Mouse (Mus musculus) limb, embryonic 11.5 days (tissue): ENCODE results near the gene Cfdp1. TPM values are rescaled to one million over a fixed set of nuclear protein-coding genes. Genes with fewer than 3 reads are reported as not detected.

Experiments used
- ATAC-seq: fragments of 200-750 bp; cut with Nextera tagmentation; 2 replicates; pipeline ENCODE4 v1.8.0; 2017; ENCODE audit warnings: low read depth; ENCODE audit not compliant: insufficient number of reproducible peaks, low FRiP score, low TSS enrichment
- DNase-seq: peaks from one replicate; pipeline ENCODE4 v3.0.0-alpha.2; 2015; ENCODE audit warnings: low spot score
- H3K27ac ChIP-seq: fragments of 300-500 bp; sonication (generic); replicated peaks from 2 replicates; pipeline ENCODE4 v1.5.1; 2014; ENCODE audit warnings: low read depth, mild to moderate bottlenecking, low read length
- H3K27me3 ChIP-seq: fragments of 300-500 bp; sonication (generic); 2 replicates; pipeline ENCODE4 v1.6.1; 2014; ENCODE audit warnings: mild to moderate bottlenecking, low read length, mixed read lengths; ENCODE audit not compliant: control insufficient read depth, insufficient read depth
- H3K36me3 ChIP-seq: fragments of 300-500 bp; sonication (generic); 2 replicates; pipeline ENCODE4 v1.6.1; 2014; ENCODE audit warnings: mild to moderate bottlenecking, low read length, moderate library complexity, mixed read lengths; ENCODE audit not compliant: control insufficient read depth, insufficient read depth
- H3K4me1 ChIP-seq: fragments of 300-500 bp; sonication (generic); 2 replicates; pipeline ENCODE4 v1.6.1; 2014; ENCODE audit warnings: low read length, mixed read lengths; ENCODE audit not compliant: control insufficient read depth, insufficient read depth
- H3K4me2 ChIP-seq: fragments of 300-500 bp; sonication (generic); 2 replicates; pipeline ENCODE4 v1.6.1; 2014; ENCODE audit warnings: low read depth, mild to moderate bottlenecking, moderate library complexity; ENCODE audit not compliant: severe bottlenecking
- H3K4me3 ChIP-seq: fragments of 300-500 bp; sonication (generic); 2 replicates; pipeline ENCODE4 v1.5.1; 2014; ENCODE audit warnings: low read depth, low read length
- H3K9ac ChIP-seq: fragments of 300-500 bp; sonication (generic); 2 replicates; pipeline ENCODE4 v1.6.1; 2014; ENCODE audit warnings: mild to moderate bottlenecking, low read length
- H3K9me3 ChIP-seq: fragments of 300-500 bp; sonication (generic); 2 replicates; pipeline ENCODE4 v1.6.1; 2016; ENCODE audit warnings: low read length; ENCODE audit not compliant: control insufficient read depth
- WGBS: fragments of 180-500 bp; shearing (Covaris S2); extraction: QIAGEN DNeasy Blood & Tissue Kit; methylation state at CpG from one replicate; pipeline ENCODE4 v1.1.7; 2014; 5-methylcytosine and 5-hydroxymethylcytosine counted together
- polyA plus RNA-seq: library from polyadenylated mRNA; unstranded; fragments of >200 nt; fragmentation: Nextera tagmentation; extraction: Ambion mirVana; gene quantifications from 2 replicates; pipeline ENCODE4 v1.2.1, GENCODE M21; 2014

Cfdp1 gene
- polyA plus RNA-seq, 1 experiment from 2014 or later: 268 TPM

- DNase-seq: no peak
- no peaks in the 10 kb centered on the region for H3K4me1 ChIP-seq
- 94% methylated on average over 6 of the region's 6 CpGs for WGBS
Observed at GRCm38 (mm10) chr8:111775766-111776165, 78.3 kb downstream of the Cfdp1 start.

GRCm38 (mm10) chr8:111773476-111773875 is 80.6 kb downstream of the Cfdp1 start:
- Histone ChIP-seq H3K4me1 (peaks cover 13% of the 10 kb centered on the region), H3K36me3 (peaks cover 11% of the 10 kb centered on the region; the same call in 1 of the 2 replicates), H3K27ac (no peak overlapping the region), H3K9me3 (no peaks in the 10 kb centered on the region), H3K9ac (no peak overlapping the region), H3K27me3 (no peaks in the 10 kb centered on the region), H3K4me2 (no peak overlapping the region), H3K4me3 (no peak overlapping the region)
- no peak for ATAC-seq
- 93% methylated on average over 5 of the region's 5 CpGs for WGBS
- no peak for DNase-seq

More at GRCm38 (mm10) chr8:111775766-111776165, 78.3 kb downstream of the Cfdp1 start:
- no peak overlapping the region for H3K4me3 ChIP-seq
- ATAC-seq: no peak
- no peaks in the 10 kb centered on the region for H3K9me3 ChIP-seq
- no peak overlapping the region for H3K4me2 ChIP-seq
- H3K27me3 ChIP-seq: no peaks in the 10 kb centered on the region
- no peak overlapping the region for H3K27ac ChIP-seq
- peaks cover 11% of the 10 kb centered on the region; the same call in 1 of the 2 replicates for H3K36me3 ChIP-seq
- H3K9ac ChIP-seq: no peak overlapping the region

GRCm38 (mm10) chr8:111773057-111773456 is 81.0 kb downstream of the Cfdp1 start:
- peaks cover 10% of the 10 kb centered on the region; the same call in 1 of the 2 replicates for H3K36me3 ChIP-seq

GRCm38 (mm10) chr8:111772083-111772482 is 82.0 kb downstream of the Cfdp1 start:
- no peak overlapping the region for H3K27ac ChIP-seq
- H3K4me1 ChIP-seq: peaks cover 13% of the 10 kb centered on the region
- no peak for DNase-seq
- H3K9me3 ChIP-seq: no peaks in the 10 kb centered on the region
- no peak for ATAC-seq
- no peak overlapping the region for H3K9ac ChIP-seq
- WGBS: 85% methylated on average over 9 of the region's 9 CpGs
- peaks cover 10% of the 10 kb centered on the region for H3K36me3 ChIP-seq
- no peak overlapping the region for H3K4me3 ChIP-seq
- no peaks in the 10 kb centered on the region for H3K27me3 ChIP-seq
- no peak overlapping the region for H3K4me2 ChIP-seq

More at GRCm38 (mm10) chr8:111773057-111773456, 81.0 kb downstream of the Cfdp1 start:
- Histone ChIP-seq H3K4me3 (no peak overlapping the region), H3K27me3 (no peaks in the 10 kb centered on the region), H3K9me3 (no peaks in the 10 kb centered on the region), H3K4me1 (peaks cover 13% of the 10 kb centered on the region), H3K4me2 (no peak overlapping the region), H3K9ac (no peak overlapping the region), H3K27ac (no peak overlapping the region)
- WGBS: 90% methylated on average over 7 of the region's 7 CpGs
- ATAC-seq: no peak
- DNase-seq: no peak

GRCm38 (mm10) chr8:111771625-111772020 is 82.5 kb downstream of the Cfdp1 start:
- 95% methylated on average over 6 of the region's 6 CpGs for WGBS
- Histone ChIP-seq H3K4me2 (no peak overlapping the region), H3K9ac (no peak overlapping the region), H3K9me3 (no peaks in the 10 kb centered on the region), H3K4me3 (no peak overlapping the region), H3K36me3 (peaks cover 10% of the 10 kb centered on the region), H3K27ac (no peak overlapping the region), H3K4me1 (peaks cover 13% of the 10 kb centered on the region), H3K27me3 (no peaks in the 10 kb centered on the region)
- DNase-seq: no peak
- ATAC-seq: no peak

- Histone ChIP-seq H3K9ac (no peak overlapping the region), H3K4me2 (no peak overlapping the region), H3K27me3 (no peaks in the 10 kb centered on the region), H3K4me3 (no peak overlapping the region), H3K27ac (no peak overlapping the region), H3K4me1 (peaks cover 13% of the 10 kb centered on the region), H3K9me3 (no peaks in the 10 kb centered on the region), H3K36me3 (peaks cover 10% of the 10 kb centered on the region)
- no peak for DNase-seq
- 55% methylated on average over 5 of the region's 5 CpGs for WGBS
- ATAC-seq: no peak
Observed at GRCm38 (mm10) chr8:111770958-111771624, 83.0 kb downstream of the Cfdp1 start.

- Histone ChIP-seq H3K9ac (peak overlapping the region; percentile 44; the same call in 1 of the 2 replicates), H3K27me3 (no peaks in the 10 kb centered on the region), H3K4me2 (no peak overlapping the region), H3K4me3 (no peak overlapping the region), H3K27ac (peak overlapping the region; percentile 78), H3K4me1 (peaks cover 13% of the 10 kb centered on the region), H3K9me3 (no peaks in the 10 kb centered on the region), H3K36me3 (peaks cover 10% of the 10 kb centered on the region)
- WGBS: 20% methylated on average over 12 of the region's 12 CpGs
- ATAC-seq (peak; percentile 68; the same call in 1 of the 2 replicates), DNase-seq (peak; percentile 76)
Observed at GRCm38 (mm10) chr8:111769764-111770428, 84.2 kb downstream of the Cfdp1 start.

- Histone ChIP-seq H3K9me3 (no peaks in the 10 kb centered on the region), H3K36me3 (peaks cover 6% of the 10 kb centered on the region), H3K27ac (peak overlapping the region; percentile 78), H3K4me1 (peaks cover 13% of the 10 kb centered on the region), H3K9ac (peak overlapping the region; percentile 44; the same call in 1 of the 2 replicates), H3K4me2 (no peak overlapping the region), H3K4me3 (no peak overlapping the region), H3K27me3 (no peaks in the 10 kb centered on the region)
- DNase-seq (no peak), ATAC-seq (no peak)
- 62% methylated on average over 15 of the region's 15 CpGs for WGBS
Observed at GRCm38 (mm10) chr8:111769296-111769695, 84.8 kb downstream of the Cfdp1 start.
